Mouse (Mus musculus): ENCODE measurements around the gene Mpeg1. TPM values are rescaled to one million over a fixed set of nuclear protein-coding genes. Genes with fewer than 3 reads are reported as not detected.

Mpeg1 gene
- polyA plus RNA-seq, 1 experiment from 2014 or later: 0.18 TPM

- H3K9me3 ChIP-seq (replicated peaks): no peaks in the 10 kb centered on the region
- no peak overlapping the region for H3K4me3 ChIP-seq
- no peak overlapping the region for H3K27ac ChIP-seq (ENCODE audit: poor library complexity, severe bottlenecking)
- H3K4me1 ChIP-seq (replicated peaks): no peaks in the 10 kb centered on the region
- H3K27me3 ChIP-seq (replicated peaks): peaks cover 27% of the 10 kb centered on the region
- no peak overlapping the region for H3K4me2 ChIP-seq
- WGBS: 68% methylated on average over 3 of the region's 3 CpGs
- H3K36me3 ChIP-seq: 0 out of 2 replicates have a peak, but pooled peaks cover 2% of the 10 kb centered on the region
- no peak for ATAC-seq (ENCODE audit: insufficient number of reproducible peaks, low FRiP score)
- H3K9ac ChIP-seq: no peak overlapping the region
Observed at GRCm38 (mm10) chr19:12494972-12495535, 34.5 kb downstream of the Mpeg1 start.

- 81% methylated on average over 2 of the region's 2 CpGs for WGBS
Observed at GRCm38 (mm10) chr19:12496241-12496640, 35.7 kb downstream of the Mpeg1 start.

GRCm38 (mm10) chr19:12497909-12498308, 37.3 kb downstream of the Mpeg1 start:
- Histone ChIP-seq H3K4me3 (no peak overlapping the region), H3K27me3 (replicated peaks) (peaks cover 35% of the 10 kb centered on the region), H3K9ac (no peak overlapping the region), H3K36me3 (no peaks in the 10 kb centered on the region), H3K4me1 (replicated peaks) (0 out of 2 replicates have a peak, but pooled peaks cover 4% of the 10 kb centered on the region), H3K27ac (ENCODE audit: poor library complexity, severe bottlenecking) (no peak overlapping the region), H3K4me2 (no peak overlapping the region), H3K9me3 (replicated peaks) (no peaks in the 10 kb centered on the region)
- 68% methylated on average over 2 of the region's 2 CpGs for WGBS
- no peak for ATAC-seq (ENCODE audit: insufficient number of reproducible peaks, low FRiP score)

More at GRCm38 (mm10) chr19:12496241-12496640, 35.7 kb downstream of the Mpeg1 start:
- ATAC-seq (ENCODE audit: insufficient number of reproducible peaks, low FRiP score): no peak
- H3K4me3 ChIP-seq: no peak overlapping the region
- H3K9me3 ChIP-seq (replicated peaks): no peaks in the 10 kb centered on the region
- H3K4me1 ChIP-seq (replicated peaks): 0 out of 2 replicates have a peak, but pooled peaks cover 4% of the 10 kb centered on the region
- 0 out of 2 replicates have a peak, but pooled peaks cover 2% of the 10 kb centered on the region for H3K36me3 ChIP-seq
- no peak overlapping the region for H3K4me2 ChIP-seq
- no peak overlapping the region for H3K27ac ChIP-seq (ENCODE audit: poor library complexity, severe bottlenecking)
- no peak overlapping the region for H3K9ac ChIP-seq
- H3K27me3 ChIP-seq (replicated peaks): peaks cover 35% of the 10 kb centered on the region

- H3K9ac ChIP-seq: no peak overlapping the region
- no peak for ATAC-seq (ENCODE audit: insufficient number of reproducible peaks, low FRiP score)
- no peak overlapping the region for H3K27ac ChIP-seq (ENCODE audit: poor library complexity, severe bottlenecking)
- H3K4me2 ChIP-seq: no peak overlapping the region
- no peaks in the 10 kb centered on the region for H3K9me3 ChIP-seq (replicated peaks)
- no peak overlapping the region for H3K4me3 ChIP-seq
- peaks cover 35% of the 10 kb centered on the region for H3K27me3 ChIP-seq (replicated peaks)
- WGBS: 74% methylated on average over 4 of the region's 4 CpGs
- no peaks in the 10 kb centered on the region for H3K36me3 ChIP-seq
- 0 out of 2 replicates have a peak, but pooled peaks cover 4% of the 10 kb centered on the region for H3K4me1 ChIP-seq (replicated peaks)
Observed at GRCm38 (mm10) chr19:12498321-12498720, 37.7 kb downstream of the Mpeg1 start.

GRCm38 (mm10) chr19:12498941-12499340, 38.4 kb downstream of the Mpeg1 start:
- Histone ChIP-seq H3K27me3 (replicated peaks) (peaks cover 35% of the 10 kb centered on the region), H3K9me3 (replicated peaks) (no peaks in the 10 kb centered on the region), H3K4me1 (replicated peaks) (0 out of 2 replicates have a peak, but pooled peaks cover 4% of the 10 kb centered on the region), H3K27ac (ENCODE audit: poor library complexity, severe bottlenecking) (no peak overlapping the region), H3K4me3 (no peak overlapping the region), H3K9ac (no peak overlapping the region), H3K36me3 (no peaks in the 10 kb centered on the region), H3K4me2 (no peak overlapping the region)
- ATAC-seq (ENCODE audit: insufficient number of reproducible peaks, low FRiP score): no peak
- WGBS: 83% methylated on average over 1 of the region's 1 CpGs

- 45% methylated on average over 2 of the region's 2 CpGs for WGBS
- Histone ChIP-seq H3K4me3 (no peak overlapping the region), H3K4me1 (replicated peaks) (0 out of 2 replicates have a peak, but pooled peaks cover 4% of the 10 kb centered on the region), H3K27ac (ENCODE audit: poor library complexity, severe bottlenecking) (no peak overlapping the region), H3K4me2 (no peak overlapping the region), H3K9me3 (replicated peaks) (no peaks in the 10 kb centered on the region), H3K9ac (no peak overlapping the region), H3K36me3 (no peaks in the 10 kb centered on the region), H3K27me3 (replicated peaks) (peaks cover 35% of the 10 kb centered on the region)
- no peak for ATAC-seq (ENCODE audit: insufficient number of reproducible peaks, low FRiP score)
Observed at GRCm38 (mm10) chr19:12499485-12499884, 38.9 kb downstream of the Mpeg1 start.

- Histone ChIP-seq H3K27ac (ENCODE audit: poor library complexity, severe bottlenecking) (no peak overlapping the region), H3K36me3 (no peaks in the 10 kb centered on the region), H3K4me3 (no peak overlapping the region), H3K9ac (no peak overlapping the region), H3K27me3 (replicated peaks) (peaks cover 35% of the 10 kb centered on the region), H3K4me1 (replicated peaks) (0 out of 2 replicates have a peak, but pooled peaks cover 4% of the 10 kb centered on the region), H3K4me2 (peak overlapping the region; percentile 95), H3K9me3 (replicated peaks) (no peaks in the 10 kb centered on the region)
- ATAC-seq (ENCODE audit: insufficient number of reproducible peaks, low FRiP score): no peak
- WGBS: 15% methylated on average over 3 of the region's 3 CpGs
Observed at GRCm38 (mm10) chr19:12500124-12500523, 39.5 kb downstream of the Mpeg1 start.

GRCm38 (mm10) chr19:12500881-12501311, 40.3 kb downstream of the Mpeg1 start:
- 1% methylated on average over 38 of the region's 38 CpGs for WGBS
- H3K4me3 ChIP-seq: peak overlapping the region; percentile 62
- H3K27me3 ChIP-seq (replicated peaks): peaks cover 35% of the 10 kb centered on the region
- 0 out of 2 replicates have a peak, but pooled peaks cover 4% of the 10 kb centered on the region for H3K4me1 ChIP-seq (replicated peaks)
- peak overlapping the region; percentile 76 for H3K9ac ChIP-seq
- peak; percentile 69 for ATAC-seq (ENCODE audit: insufficient number of reproducible peaks, low FRiP score)
- H3K4me2 ChIP-seq: peak overlapping the region; percentile 95
- H3K9me3 ChIP-seq (replicated peaks): no peaks in the 10 kb centered on the region
- H3K36me3 ChIP-seq: no peaks in the 10 kb centered on the region
- no peak overlapping the region for H3K27ac ChIP-seq (ENCODE audit: poor library complexity, severe bottlenecking)

- peak within 1 kb of the TSS; percentile 76 for H3K9ac ChIP-seq
- H3K4me3 ChIP-seq: peak within 1 kb of the TSS; percentile 62
- no peak within 1 kb of the TSS for H3K27ac ChIP-seq (ENCODE audit: poor library complexity, severe bottlenecking)
- H3K9me3 ChIP-seq (replicated peaks): no peaks in the 10 kb centered on the region
- no peaks in the 10 kb centered on the region for H3K36me3 ChIP-seq
- under 1% methylated on average over 80 of the region's 80 CpGs for WGBS
- ATAC-seq (ENCODE audit: insufficient number of reproducible peaks, low FRiP score): peak; percentile 93
- H3K4me1 ChIP-seq (replicated peaks): 0 out of 2 replicates have a peak, but pooled peaks cover 4% of the 10 kb centered on the region
- H3K27me3 ChIP-seq (replicated peaks): peaks cover 35% of the 10 kb centered on the region
- H3K4me2 ChIP-seq: peak within 1 kb of the TSS; percentile 95
Observed at GRCm38 (mm10) chr19:12501370-12502347, 41.1 kb downstream of the Mpeg1 start, which contains the start of gene Dtx4. TSS of gene Dtx4 (minus strand) at chr19:12501454.

GRCm38 (mm10) chr19:12502756-12503155, 42.2 kb downstream of the Mpeg1 start:
- no peaks in the 10 kb centered on the region for H3K36me3 ChIP-seq
- H3K4me1 ChIP-seq (replicated peaks): 0 out of 2 replicates have a peak, but pooled peaks cover 4% of the 10 kb centered on the region
- no peak overlapping the region for H3K4me2 ChIP-seq
- H3K27ac ChIP-seq (ENCODE audit: poor library complexity, severe bottlenecking): no peak overlapping the region
- H3K27me3 ChIP-seq (replicated peaks): peaks cover 30% of the 10 kb centered on the region
- WGBS: 82% methylated on average over 7 of the region's 7 CpGs
- H3K9me3 ChIP-seq (replicated peaks): no peaks in the 10 kb centered on the region
- no peak for ATAC-seq (ENCODE audit: insufficient number of reproducible peaks, low FRiP score)
- no peak overlapping the region for H3K4me3 ChIP-seq
- no peak overlapping the region for H3K9ac ChIP-seq

GRCm38 (mm10) chr19:12514621-12515020, 54.0 kb downstream of the Mpeg1 start:
- Histone ChIP-seq H3K9ac (no peak overlapping the region), H3K27ac (ENCODE audit: poor library complexity, severe bottlenecking) (no peak overlapping the region), H3K4me3 (no peak overlapping the region), H3K27me3 (replicated peaks) (peaks cover 7% of the 10 kb centered on the region; the same call in 1 of the 2 replicates), H3K4me1 (replicated peaks) (no peaks in the 10 kb centered on the region), H3K9me3 (replicated peaks) (no peaks in the 10 kb centered on the region), H3K4me2 (no peak overlapping the region), H3K36me3 (no peaks in the 10 kb centered on the region)
- no peak for ATAC-seq (ENCODE audit: insufficient number of reproducible peaks, low FRiP score)

All from heart, embryonic 12.5 days (tissue).